Mouse (Mus musculus): ENCODE data around the gene Olfr323.

GRCm38 (mm10) chr11:58626146-58626545, 4.2 kb downstream of the Olfr323 start:
- no peak for TF ChIP-seq CTCF (IDR thresholded peaks at IDR 0.05; ENCODE audit: extremely low read depth, insufficient read depth, low read length)
- TF ChIP-seq POLR2A (IDR thresholded peaks at IDR 0.05; ENCODE audit: extremely low read depth, insufficient read depth, low read length), result no peak
